Mouse (Mus musculus) layer of hippocampus, adult 8-10 months (tissue): Measurements from ENCODE around the gene Copb1. TPM values are rescaled to one million over a fixed set of nuclear protein-coding genes. Genes with fewer than 3 reads are reported as not detected.

ENCODE experiments used
- DNase-seq, 2 experiments: peaks; one replicate each; pipeline ENCODE4 v3.0.0; 2022; ENCODE audit warnings: low spot score in 2 of 2
- total RNA-seq, 4 experiments: library from RNA; stranded (reverse); gene quantifications; 2 replicates each; pipeline ENCODE4 v1.2.4; 2022

The Copb1 gene
- total RNA-seq, result 10 to 100 TPM; 56.4 to 66.4 (median 63.2) TPM

GRCm38 (mm10) chr7:114253885-114254833 is at the start of gene Copb1:
Copb1 (minus strand) TSS chr7:114254711.
- peak; percentile 86 to 91 for DNase-seq

GRCm38 (mm10) chr7:114301293-114301782 is 46.8 kb upstream of the Copb1 start:
- no peak for DNase-seq

- DNase-seq, result no peak
Observed at GRCm38 (mm10) chr7:114300782-114301181, 46.3 kb upstream of the Copb1 start.

- DNase-seq, result no peak
Observed at GRCm38 (mm10) chr7:114299247-114299646, 44.7 kb upstream of the Copb1 start.

GRCm38 (mm10) chr7:114294698-114295097 is 40.2 kb upstream of the Copb1 start:
- no peak for DNase-seq

GRCm38 (mm10) chr7:114293903-114294302 is 39.4 kb upstream of the Copb1 start:
- DNase-seq, result no peak

- peak; percentile 28 to 39 for DNase-seq
Observed at GRCm38 (mm10) chr7:114292501-114292971, 38.0 kb upstream of the Copb1 start.

- no peak for DNase-seq
Observed at GRCm38 (mm10) chr7:114291461-114292335, 37.2 kb upstream of the Copb1 start.

GRCm38 (mm10) chr7:114290078-114290506 is 35.6 kb upstream of the Copb1 start:
- DNase-seq, result no peak

- DNase-seq, result no peak
Observed at GRCm38 (mm10) chr7:114284296-114284910, 29.9 kb upstream of the Copb1 start.

GRCm38 (mm10) chr7:114283006-114283405 is 28.5 kb upstream of the Copb1 start:
- no peak for DNase-seq

GRCm38 (mm10) chr7:114281671-114282070 is 27.2 kb upstream of the Copb1 start:
- DNase-seq, result no peak

GRCm38 (mm10) chr7:114276005-114276752 is 21.7 kb upstream of the Copb1 start, which contains the start of gene Psma1:
Psma1 (minus strand) TSS chr7:114276118.
- DNase-seq, result peak; percentile 93 to 97

- DNase-seq, result no peak
Observed at GRCm38 (mm10) chr7:114275372-114276004, 21.0 kb upstream of the Copb1 start.

- DNase-seq, result no peak
Observed at GRCm38 (mm10) chr7:114268446-114268845, 13.9 kb upstream of the Copb1 start.

GRCm38 (mm10) chr7:114251684-114252083 is 2.8 kb downstream of the Copb1 start:
- no peak for DNase-seq

GRCm38 (mm10) chr7:114233980-114234379 is 20.5 kb downstream of the Copb1 start:
- DNase-seq, result no peak

GRCm38 (mm10) chr7:114232982-114233381 is 21.5 kb downstream of the Copb1 start:
- DNase-seq, result no peak

GRCm38 (mm10) chr7:114231857-114232256 is 22.7 kb downstream of the Copb1 start:
- no peak for DNase-seq

- no peak for DNase-seq
Observed at GRCm38 (mm10) chr7:114226521-114226920, 28.0 kb downstream of the Copb1 start.
